Mouse (Mus musculus): ENCODE results near the gene Appbp2. TPM values are rescaled to one million over a fixed set of nuclear protein-coding genes. Genes with fewer than 3 reads are reported as not detected.

The Appbp2 gene
- polyA plus RNA-seq (2011; ENCODE audit: insufficient read depth, insufficient read length, low replicate concordance, missing spikeins) = 5.1 and 8.5 TPM in 2 replicates

GRCm38 (mm10) chr11:85234990-85235841, at the start of gene Appbp2:
TSS of gene Appbp2 (minus strand) at chr11:85235130.
- WGBS = 4% methylated on average over 48 of the region's 48 CpGs
- TF ChIP-seq CTCF (IDR thresholded peaks at IDR 0.05; ENCODE audit: control insufficient read depth, insufficient read depth, low read length) (no peak), POLR2A (IDR thresholded peaks at IDR 0.05; ENCODE audit: borderline replicate concordance, control insufficient read depth, low read depth, low read length) (peak; percentile 89)
- Histone ChIP-seq H3K4me1 (ENCODE audit: control insufficient read depth, insufficient read depth, low read length) (no peaks in the 10 kb centered on the region; the same call in 1 of the 2 replicates), H3K27ac (ENCODE audit: control insufficient read depth, insufficient read depth, low read depth, low read length, poor library complexity) (peak within 1 kb of the TSS; percentile 99), H3K4me3 (replicated peaks; ENCODE audit: control insufficient read depth, low read depth, low read length) (peak within 1 kb of the TSS; percentile 100)

GRCm38 (mm10) chr11:85281219-85281878, 46.4 kb upstream of the Appbp2 start:
- H3K27ac ChIP-seq (ENCODE audit: control insufficient read depth, insufficient read depth, low read depth, low read length, poor library complexity) = no peak overlapping the region
- no peak overlapping the region for H3K4me3 ChIP-seq (replicated peaks; ENCODE audit: control insufficient read depth, low read depth, low read length)
- H3K4me1 ChIP-seq (ENCODE audit: control insufficient read depth, insufficient read depth, low read length) = no peaks in the 10 kb centered on the region
- 81% methylated on average over 15 of the region's 15 CpGs for WGBS
- TF ChIP-seq CTCF (IDR thresholded peaks at IDR 0.05; ENCODE audit: control insufficient read depth, insufficient read depth, low read length) = no peak
- no peak for TF ChIP-seq POLR2A (IDR thresholded peaks at IDR 0.05; ENCODE audit: borderline replicate concordance, control insufficient read depth, low read depth, low read length)

- TF ChIP-seq CTCF (IDR thresholded peaks at IDR 0.05; ENCODE audit: control insufficient read depth, insufficient read depth, low read length) (no peak), POLR2A (IDR thresholded peaks at IDR 0.05; ENCODE audit: borderline replicate concordance, control insufficient read depth, low read depth, low read length) (no peak)
- no peak overlapping the region for H3K27ac ChIP-seq (ENCODE audit: control insufficient read depth, insufficient read depth, low read depth, low read length, poor library complexity)
- H3K4me1 ChIP-seq (ENCODE audit: control insufficient read depth, insufficient read depth, low read length) = no peaks in the 10 kb centered on the region; the same call in 1 of the 2 replicates
- 70% methylated on average over 1 of the region's 1 CpGs for WGBS
- H3K4me3 ChIP-seq (replicated peaks; ENCODE audit: control insufficient read depth, low read depth, low read length) = no peak overlapping the region
These were observed 43.2 kb upstream of the Appbp2 start for GRCm38 (mm10) chr11:85278175-85278574.

- H3K4me1 ChIP-seq (ENCODE audit: control insufficient read depth, insufficient read depth, low read length) = no peaks in the 10 kb centered on the region; the same call in 1 of the 2 replicates
- WGBS = 35% methylated on average over 5 of the region's 5 CpGs
- TF ChIP-seq CTCF (IDR thresholded peaks at IDR 0.05; ENCODE audit: control insufficient read depth, insufficient read depth, low read length) (no peak), POLR2A (IDR thresholded peaks at IDR 0.05; ENCODE audit: borderline replicate concordance, control insufficient read depth, low read depth, low read length) (no peak)
- H3K4me3 ChIP-seq (replicated peaks; ENCODE audit: control insufficient read depth, low read depth, low read length) = no peak overlapping the region
- H3K27ac ChIP-seq (ENCODE audit: control insufficient read depth, insufficient read depth, low read depth, low read length, poor library complexity) = no peak overlapping the region
These were observed 42.7 kb upstream of the Appbp2 start for GRCm38 (mm10) chr11:85277609-85278008.

GRCm38 (mm10) chr11:85275151-85275550, 40.2 kb upstream of the Appbp2 start:
- Histone ChIP-seq H3K4me1 (ENCODE audit: control insufficient read depth, insufficient read depth, low read length) (no peaks in the 10 kb centered on the region; the same call in 1 of the 2 replicates), H3K27ac (ENCODE audit: control insufficient read depth, insufficient read depth, low read depth, low read length, poor library complexity) (no peak overlapping the region), H3K4me3 (replicated peaks; ENCODE audit: control insufficient read depth, low read depth, low read length) (no peak overlapping the region)
- no peak for TF ChIP-seq POLR2A (IDR thresholded peaks at IDR 0.05; ENCODE audit: borderline replicate concordance, control insufficient read depth, low read depth, low read length)
- TF ChIP-seq CTCF (IDR thresholded peaks at IDR 0.05; ENCODE audit: control insufficient read depth, insufficient read depth, low read length) = no peak
- 40% methylated on average over 5 of the region's 5 CpGs for WGBS

GRCm38 (mm10) chr11:85273299-85273698, 38.4 kb upstream of the Appbp2 start:
- no peaks in the 10 kb centered on the region; the same call in 1 of the 2 replicates for H3K4me1 ChIP-seq (ENCODE audit: control insufficient read depth, insufficient read depth, low read length)
- TF ChIP-seq CTCF (IDR thresholded peaks at IDR 0.05; ENCODE audit: control insufficient read depth, insufficient read depth, low read length) = peak; percentile 56
- TF ChIP-seq POLR2A (IDR thresholded peaks at IDR 0.05; ENCODE audit: borderline replicate concordance, control insufficient read depth, low read depth, low read length) = no peak
- H3K27ac ChIP-seq (ENCODE audit: control insufficient read depth, insufficient read depth, low read depth, low read length, poor library complexity) = no peak overlapping the region
- H3K4me3 ChIP-seq (replicated peaks; ENCODE audit: control insufficient read depth, low read depth, low read length) = no peak overlapping the region
- WGBS = 71% methylated on average over 6 of the region's 6 CpGs

GRCm38 (mm10) chr11:85270631-85271030, 35.7 kb upstream of the Appbp2 start:
- TF ChIP-seq CTCF (IDR thresholded peaks at IDR 0.05; ENCODE audit: control insufficient read depth, insufficient read depth, low read length) = peak; percentile 18; the same call in 1 of the 2 replicates
- no peak for TF ChIP-seq POLR2A (IDR thresholded peaks at IDR 0.05; ENCODE audit: borderline replicate concordance, control insufficient read depth, low read depth, low read length)
- Histone ChIP-seq H3K27ac (ENCODE audit: control insufficient read depth, insufficient read depth, low read depth, low read length, poor library complexity) (no peak overlapping the region), H3K4me1 (ENCODE audit: control insufficient read depth, insufficient read depth, low read length) (no peaks in the 10 kb centered on the region; the same call in 1 of the 2 replicates), H3K4me3 (replicated peaks; ENCODE audit: control insufficient read depth, low read depth, low read length) (no peak overlapping the region)
- WGBS = 44% methylated on average over 3 of the region's 3 CpGs

GRCm38 (mm10) chr11:85267393-85267792, 32.5 kb upstream of the Appbp2 start:
- no peak overlapping the region for H3K4me3 ChIP-seq (replicated peaks; ENCODE audit: control insufficient read depth, low read depth, low read length)
- 84% methylated on average over 1 of the region's 1 CpGs for WGBS

More at GRCm38 (mm10) chr11:85267393-85267792, 32.5 kb upstream of the Appbp2 start:
- H3K4me1 ChIP-seq (ENCODE audit: control insufficient read depth, insufficient read depth, low read length) = no peaks in the 10 kb centered on the region
- H3K27ac ChIP-seq (ENCODE audit: control insufficient read depth, insufficient read depth, low read depth, low read length, poor library complexity) = no peak overlapping the region
- TF ChIP-seq CTCF (IDR thresholded peaks at IDR 0.05; ENCODE audit: control insufficient read depth, insufficient read depth, low read length) = no peak
- TF ChIP-seq POLR2A (IDR thresholded peaks at IDR 0.05; ENCODE audit: borderline replicate concordance, control insufficient read depth, low read depth, low read length) = no peak

Data from bone marrow, adult 2 months (tissue).